Mouse (Mus musculus): ENCODE measurements around the gene Nectin2. TPM values are rescaled to one million over a fixed set of nuclear protein-coding genes. Genes with fewer than 3 reads are reported as not detected.

The Nectin2 gene
- polyA plus RNA-seq, 1 experiment from 2014 or later, result 95.3 TPM

DNA sequence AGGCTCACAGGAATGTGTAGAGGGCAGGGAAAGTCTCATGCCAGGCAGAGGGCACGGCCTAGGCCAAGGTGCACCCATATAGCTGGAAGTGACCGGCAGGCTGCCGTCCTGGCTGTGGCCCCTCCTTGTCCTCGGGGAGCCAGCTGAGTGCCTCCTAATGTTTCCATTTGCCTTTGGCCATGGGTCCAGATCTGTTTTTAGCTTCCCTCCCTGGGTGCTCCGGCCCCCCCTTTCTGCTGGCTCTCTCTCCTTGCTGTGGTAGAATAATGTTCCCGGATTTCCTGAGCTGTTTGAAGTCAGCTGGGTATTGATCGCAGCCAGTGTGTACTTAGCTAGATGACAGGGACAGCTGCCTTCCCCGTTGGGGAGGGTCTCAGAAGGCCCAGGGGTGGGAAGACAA, 33.3 kb upstream of the Nectin2 start:
- no peak overlapping the region for H3K9ac ChIP-seq
- peaks cover 6% of the 10 kb centered on the region; the same call in 1 of the 2 replicates for H3K9me3 ChIP-seq
- H3K27me3 ChIP-seq, result no peaks in the 10 kb centered on the region
- no peak for ATAC-seq (ENCODE audit: insufficient number of reproducible peaks, insufficient read depth, low FRiP score, low TSS enrichment)
- no peak overlapping the region for H3K4me3 ChIP-seq
- H3K27ac ChIP-seq, result no peak overlapping the region
- no peaks in the 10 kb centered on the region for H3K36me3 ChIP-seq
- 0 out of 2 replicates have a peak, but pooled peaks cover 2% of the 10 kb centered on the region for H3K4me1 ChIP-seq
- WGBS, result 76% methylated on average over 8 of the region's 8 CpGs
- no peak overlapping the region for H3K4me2 ChIP-seq (replicated peaks)

DNA sequence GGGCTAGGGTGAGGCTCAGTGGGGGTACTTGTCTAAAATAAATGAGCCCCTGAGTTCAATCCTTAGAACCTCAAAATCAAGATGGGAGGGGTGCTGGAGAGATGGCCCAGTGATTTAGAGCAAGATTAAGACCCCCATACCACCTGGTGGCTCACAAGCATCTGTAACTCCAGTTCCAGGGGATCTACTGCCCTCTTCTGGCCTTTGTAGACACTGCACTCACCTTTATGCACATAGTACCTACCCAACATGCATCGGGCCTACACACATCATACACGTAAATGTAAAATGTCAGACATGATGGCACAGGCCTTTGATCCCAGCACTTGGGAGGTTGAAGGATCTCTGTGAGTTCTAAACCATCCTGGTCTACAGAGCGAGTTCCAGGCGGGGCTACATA, 32.4 kb upstream of the Nectin2 start:
- Histone ChIP-seq H3K36me3 (no peaks in the 10 kb centered on the region), H3K27me3 (no peaks in the 10 kb centered on the region), H3K4me2 (replicated peaks) (no peak overlapping the region), H3K4me1 (0 out of 2 replicates have a peak, but pooled peaks cover 2% of the 10 kb centered on the region), H3K27ac (no peak overlapping the region), H3K9me3 (peaks cover 6% of the 10 kb centered on the region; the same call in 1 of the 2 replicates), H3K4me3 (no peak overlapping the region), H3K9ac (no peak overlapping the region)
- WGBS, result 85% methylated on average over 4 of the region's 4 CpGs
- no peak for ATAC-seq (ENCODE audit: insufficient number of reproducible peaks, insufficient read depth, low FRiP score, low TSS enrichment)

DNA sequence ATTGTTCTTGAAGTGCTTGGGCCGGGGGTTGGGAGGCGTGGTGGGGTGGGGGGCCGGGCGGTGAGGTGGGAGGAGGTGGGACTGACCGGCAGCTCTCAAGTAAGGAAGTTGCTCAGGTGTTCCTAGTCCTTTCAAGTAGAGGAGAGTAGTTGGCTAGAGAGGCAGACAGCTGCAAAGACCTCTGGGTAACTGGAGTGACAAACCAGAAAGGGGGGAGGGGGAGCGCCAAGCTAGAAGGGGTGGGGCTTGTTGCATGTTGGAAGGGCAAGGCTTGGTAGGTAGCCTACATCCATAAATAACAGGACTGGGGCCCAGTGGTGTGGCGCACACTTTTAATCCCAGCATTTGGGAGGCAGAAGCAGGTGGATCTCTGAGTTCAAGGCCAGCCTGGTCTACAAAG, 31.5 kb upstream of the Nectin2 start:
- Histone ChIP-seq H3K4me3 (no peak overlapping the region), H3K27me3 (no peaks in the 10 kb centered on the region), H3K4me2 (replicated peaks) (no peak overlapping the region), H3K4me1 (0 out of 2 replicates have a peak, but pooled peaks cover 2% of the 10 kb centered on the region), H3K9ac (no peak overlapping the region), H3K36me3 (no peaks in the 10 kb centered on the region), H3K9me3 (peaks cover 6% of the 10 kb centered on the region; the same call in 1 of the 2 replicates), H3K27ac (no peak overlapping the region)
- no peak for ATAC-seq (ENCODE audit: insufficient number of reproducible peaks, insufficient read depth, low FRiP score, low TSS enrichment)
- 90% methylated on average over 7 of the region's 7 CpGs for WGBS

DNA sequence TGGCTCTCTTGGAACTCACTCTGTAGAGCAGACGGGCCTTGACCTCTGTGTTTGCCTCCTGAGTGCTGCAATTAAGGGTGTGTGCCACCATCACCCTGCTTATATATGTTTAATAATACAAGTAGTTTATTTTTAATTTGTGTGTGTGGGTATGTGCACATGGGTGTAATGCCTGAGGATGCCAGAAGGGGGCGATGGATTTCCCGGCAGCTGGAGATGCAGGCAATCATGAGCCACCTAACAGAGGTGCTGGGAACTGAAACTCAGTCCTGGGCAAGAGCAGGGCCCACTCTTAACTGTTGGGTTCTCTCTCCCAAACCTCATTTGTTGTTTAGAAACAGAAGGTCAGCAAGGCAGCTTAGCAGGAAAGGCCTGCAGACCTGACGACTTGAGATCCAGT, 29.6 kb upstream of the Nectin2 start:
- Histone ChIP-seq H3K4me2 (replicated peaks) (no peak overlapping the region), H3K9me3 (peaks cover 3% of the 10 kb centered on the region; the same call in 1 of the 2 replicates), H3K4me3 (no peak overlapping the region), H3K27ac (no peak overlapping the region), H3K9ac (no peak overlapping the region), H3K4me1 (no peaks in the 10 kb centered on the region), H3K27me3 (no peaks in the 10 kb centered on the region), H3K36me3 (no peaks in the 10 kb centered on the region)
- ATAC-seq (ENCODE audit: insufficient number of reproducible peaks, insufficient read depth, low FRiP score, low TSS enrichment), result no peak
- WGBS, result 78% methylated on average over 4 of the region's 4 CpGs

DNA sequence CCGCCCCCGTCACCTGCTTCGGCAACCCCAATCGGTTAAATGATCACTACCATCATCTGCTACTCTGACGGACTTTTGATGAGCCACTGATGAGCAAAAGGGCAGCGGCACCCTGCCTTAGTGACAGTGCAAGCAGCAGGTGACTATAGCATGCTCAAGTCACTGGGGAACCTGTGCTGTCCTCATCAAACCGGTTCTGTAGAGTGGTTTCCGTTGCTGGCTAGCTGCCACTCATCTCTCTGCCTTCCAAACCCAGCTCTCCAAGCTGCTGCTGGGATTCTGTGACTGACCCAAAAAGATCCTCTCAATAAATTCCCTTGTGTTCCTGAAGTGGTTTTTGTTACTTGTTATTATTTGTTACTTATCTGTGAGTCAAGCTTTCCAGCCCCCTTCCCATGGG, 28.4 kb upstream of the Nectin2 start:
- no peak for ATAC-seq (ENCODE audit: insufficient number of reproducible peaks, insufficient read depth, low FRiP score, low TSS enrichment)
- Histone ChIP-seq H3K4me1 (no peaks in the 10 kb centered on the region), H3K36me3 (no peaks in the 10 kb centered on the region), H3K27ac (no peak overlapping the region), H3K4me2 (replicated peaks) (no peak overlapping the region), H3K27me3 (no peaks in the 10 kb centered on the region), H3K9ac (no peak overlapping the region), H3K4me3 (no peak overlapping the region), H3K9me3 (no peaks in the 10 kb centered on the region; the same call in 1 of the 2 replicates)
- 83% methylated on average over 8 of the region's 8 CpGs for WGBS

DNA sequence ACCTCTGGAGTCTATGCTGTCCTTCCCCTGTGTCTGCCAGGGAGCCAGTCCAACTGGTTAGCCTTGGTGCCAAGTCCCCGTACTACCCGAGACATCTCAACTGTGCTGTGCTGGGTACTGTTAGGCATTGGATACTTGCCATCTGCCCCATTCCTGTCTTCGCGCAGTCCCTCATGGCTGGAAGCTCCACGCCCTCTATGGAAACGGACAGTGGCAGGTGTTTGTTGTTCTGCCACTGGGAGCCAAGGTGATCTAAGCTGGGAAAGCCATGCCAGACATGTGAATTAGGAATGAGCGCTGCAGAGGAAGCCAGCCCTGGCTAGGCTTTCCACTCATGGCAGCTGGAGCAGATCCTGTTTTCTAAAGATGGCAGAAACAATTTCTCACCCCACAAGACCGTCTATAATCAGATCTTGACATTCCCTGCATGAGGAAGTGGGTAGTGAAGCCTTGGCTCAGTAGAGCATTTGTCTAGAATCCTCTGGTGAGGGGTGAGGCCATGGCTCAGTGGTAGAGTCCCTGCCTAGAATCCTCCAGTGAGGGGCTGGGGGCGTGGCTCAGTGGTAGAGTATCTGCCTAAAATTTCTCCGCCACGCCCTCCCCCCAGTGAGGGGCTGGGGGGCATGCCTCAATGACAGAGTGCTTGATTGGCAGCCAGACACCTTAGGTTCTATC, 26.9 kb upstream of the Nectin2 start:
- Histone ChIP-seq H3K9me3 (no peaks in the 10 kb centered on the region; the same call in 1 of the 2 replicates), H3K4me1 (no peaks in the 10 kb centered on the region), H3K36me3 (no peaks in the 10 kb centered on the region), H3K4me3 (no peak overlapping the region), H3K27ac (no peak overlapping the region), H3K27me3 (no peaks in the 10 kb centered on the region), H3K4me2 (replicated peaks) (no peak overlapping the region), H3K9ac (no peak overlapping the region)
- no peak for ATAC-seq (ENCODE audit: insufficient number of reproducible peaks, insufficient read depth, low FRiP score, low TSS enrichment)
- WGBS, result 89% methylated on average over 11 of the region's 11 CpGs

DNA sequence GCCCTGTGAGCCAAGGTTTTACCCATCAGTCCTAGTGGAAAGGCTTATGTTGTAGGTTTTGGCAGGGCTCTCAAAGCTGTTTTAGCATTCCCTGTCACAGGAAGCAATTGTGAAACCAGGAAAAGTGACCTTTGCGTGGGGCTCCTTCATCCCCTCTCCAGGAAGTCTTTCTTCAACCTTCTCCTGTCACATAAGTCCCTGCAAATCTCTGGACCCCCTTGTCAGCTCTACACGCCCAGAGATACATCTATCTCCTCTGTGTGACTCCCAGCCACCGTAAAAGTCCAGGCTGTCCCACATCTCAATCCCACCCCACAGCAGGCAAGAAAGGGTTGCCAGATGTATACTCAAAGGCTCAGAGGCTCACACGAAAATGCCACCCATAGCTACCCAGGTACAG, 21.4 kb upstream of the Nectin2 start:
- no peaks in the 10 kb centered on the region for H3K36me3 ChIP-seq
- no peaks in the 10 kb centered on the region for H3K27me3 ChIP-seq
- H3K4me2 ChIP-seq (replicated peaks), result peak overlapping the region; percentile 65; the same call in 1 of the 2 replicates
- H3K4me1 ChIP-seq, result peaks cover 26% of the 10 kb centered on the region
- H3K9ac ChIP-seq, result no peak overlapping the region
- no peak overlapping the region for H3K4me3 ChIP-seq
- H3K27ac ChIP-seq, result no peak overlapping the region
- no peaks in the 10 kb centered on the region for H3K9me3 ChIP-seq
- ATAC-seq (ENCODE audit: insufficient number of reproducible peaks, insufficient read depth, low FRiP score, low TSS enrichment), result no peak
- WGBS, result 58% methylated on average over 4 of the region's 4 CpGs

DNA sequence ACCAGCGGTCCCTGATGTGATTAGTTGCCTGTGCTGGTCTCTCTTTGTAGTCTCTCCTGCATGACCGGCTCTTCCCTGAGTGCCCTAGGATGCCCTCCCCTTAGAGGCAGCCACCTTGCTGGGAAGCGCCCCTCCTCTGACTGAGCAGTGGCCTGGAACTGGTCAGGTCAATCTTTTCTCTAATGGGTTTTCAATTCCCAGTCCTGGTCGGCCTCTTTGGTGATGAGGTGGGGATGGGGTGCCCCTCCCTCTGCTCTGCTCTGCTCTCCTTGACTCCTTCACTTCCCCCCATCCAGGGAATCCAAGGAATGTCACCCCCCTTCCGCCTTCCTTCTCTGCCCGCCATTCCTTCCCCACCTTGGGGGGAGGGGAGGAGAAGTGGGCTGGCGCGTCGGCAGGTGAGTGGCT, 20.7 kb upstream of the Nectin2 start, which contains the start of gene Bcam:
TSS of gene Bcam (minus strand) at position 33 of the 408 bp plus-strand sequence.
- H3K27ac ChIP-seq, result peak within 1 kb of the TSS; percentile 30; the same call in 1 of the 2 replicates
- peak within 1 kb of the TSS; percentile 43 for H3K4me3 ChIP-seq
- H3K4me1 ChIP-seq, result peaks cover 26% of the 10 kb centered on the region
- ATAC-seq (ENCODE audit: insufficient number of reproducible peaks, insufficient read depth, low FRiP score, low TSS enrichment), result peak; percentile 69
- peak within 1 kb of the TSS; percentile 65 for H3K4me2 ChIP-seq (replicated peaks)
- H3K36me3 ChIP-seq, result no peaks in the 10 kb centered on the region
- 1% methylated on average over 9 of the region's 9 CpGs for WGBS
- peak within 1 kb of the TSS; percentile 51 for H3K9ac ChIP-seq
- H3K9me3 ChIP-seq, result no peaks in the 10 kb centered on the region
- no peaks in the 10 kb centered on the region for H3K27me3 ChIP-seq

DNA sequence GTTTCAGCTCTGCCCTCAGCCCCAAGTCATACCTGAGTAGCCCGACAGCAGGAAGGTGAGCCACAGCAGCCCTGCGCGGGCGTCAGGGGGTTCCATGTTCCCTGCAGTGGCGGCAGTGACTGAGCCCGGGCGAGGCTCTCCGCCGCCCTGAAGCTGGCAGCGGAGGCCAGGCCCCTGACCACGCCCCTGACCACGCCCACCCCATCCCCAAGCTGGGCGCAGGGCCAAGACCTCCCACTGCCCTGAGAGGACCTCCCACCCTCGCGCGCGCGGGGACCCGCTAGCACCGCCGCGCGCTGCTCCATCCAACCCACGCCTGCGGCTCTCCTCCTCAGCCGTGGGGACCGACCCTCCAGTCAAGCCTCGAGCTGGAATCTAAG, 20.1 kb upstream of the Nectin2 start:
- ATAC-seq (ENCODE audit: insufficient number of reproducible peaks, insufficient read depth, low FRiP score, low TSS enrichment), result peak; percentile 80

DNA sequence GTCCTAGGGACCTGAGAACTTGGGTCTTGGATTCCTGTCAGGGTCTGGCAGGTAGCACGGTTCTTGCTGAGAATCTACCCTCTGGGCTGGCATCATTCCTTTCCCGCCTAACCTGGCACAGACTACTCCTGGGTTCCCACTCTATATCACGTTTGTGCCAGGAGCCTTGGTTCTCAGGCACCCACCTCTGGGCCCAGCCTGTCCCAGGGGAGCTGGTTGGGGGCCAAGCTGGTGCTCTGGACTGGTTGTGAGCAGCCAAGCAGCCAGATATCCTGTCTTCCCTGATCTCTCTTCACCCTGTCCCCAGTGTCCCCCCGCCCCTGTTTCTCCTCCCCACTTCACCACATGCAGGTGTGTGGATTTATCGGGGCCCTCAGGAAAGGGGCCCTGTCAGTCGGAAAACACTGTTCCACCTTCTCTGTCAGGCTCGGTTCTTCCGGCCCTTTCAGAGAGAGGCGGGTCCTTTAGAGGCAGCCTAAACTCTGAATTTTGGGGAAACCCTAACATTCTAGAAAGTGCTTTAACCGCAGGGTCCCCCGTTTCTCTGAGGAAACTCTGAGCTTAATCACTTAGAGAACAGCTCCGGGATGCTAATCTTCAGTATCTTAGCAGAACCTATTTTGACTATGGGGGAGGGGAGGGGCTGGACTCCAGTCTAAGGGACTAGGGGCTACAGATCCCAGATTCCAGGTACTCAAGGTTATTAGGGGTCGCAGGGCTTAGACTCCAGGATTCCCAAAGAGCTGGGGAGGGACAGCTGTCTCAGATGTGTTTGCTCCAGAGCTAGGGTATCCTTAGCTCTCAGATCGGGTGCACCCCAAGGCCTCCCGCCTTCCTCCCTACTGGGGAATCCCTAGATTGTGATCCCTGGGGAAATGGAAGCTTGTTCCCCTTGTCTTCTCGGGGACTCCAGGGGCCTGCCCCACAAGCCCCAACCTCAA, 19.4 kb upstream of the Nectin2 start:
- peaks cover 26% of the 10 kb centered on the region for H3K4me1 ChIP-seq
- 0 out of 2 replicates have a peak, but pooled peaks cover 4% of the 10 kb centered on the region for H3K36me3 ChIP-seq
- peak overlapping the region; percentile 51 for H3K9ac ChIP-seq
- peak overlapping the region; percentile 43 for H3K4me3 ChIP-seq
- no peaks in the 10 kb centered on the region for H3K27me3 ChIP-seq
- no peaks in the 10 kb centered on the region for H3K9me3 ChIP-seq
- 9% methylated on average over 16 of the region's 16 CpGs for WGBS
- peak overlapping the region; percentile 65 for H3K4me2 ChIP-seq (replicated peaks)
- peak overlapping the region; percentile 17; the same call in 1 of the 2 replicates for H3K27ac ChIP-seq
- ATAC-seq (ENCODE audit: insufficient number of reproducible peaks, insufficient read depth, low FRiP score, low TSS enrichment), result no peak

More for the DNA sequence above, 20.1 kb upstream of the Nectin2 start:
- Histone ChIP-seq H3K36me3 (no peaks in the 10 kb centered on the region), H3K4me1 (peaks cover 26% of the 10 kb centered on the region), H3K9me3 (no peaks in the 10 kb centered on the region), H3K27me3 (no peaks in the 10 kb centered on the region), H3K27ac (peak overlapping the region; percentile 30; the same call in 1 of the 2 replicates), H3K4me3 (peak overlapping the region; percentile 43), H3K9ac (peak overlapping the region; percentile 51), H3K4me2 (replicated peaks) (peak overlapping the region; percentile 65)
- WGBS, result under 1% methylated on average over 28 of the region's 28 CpGs

DNA sequence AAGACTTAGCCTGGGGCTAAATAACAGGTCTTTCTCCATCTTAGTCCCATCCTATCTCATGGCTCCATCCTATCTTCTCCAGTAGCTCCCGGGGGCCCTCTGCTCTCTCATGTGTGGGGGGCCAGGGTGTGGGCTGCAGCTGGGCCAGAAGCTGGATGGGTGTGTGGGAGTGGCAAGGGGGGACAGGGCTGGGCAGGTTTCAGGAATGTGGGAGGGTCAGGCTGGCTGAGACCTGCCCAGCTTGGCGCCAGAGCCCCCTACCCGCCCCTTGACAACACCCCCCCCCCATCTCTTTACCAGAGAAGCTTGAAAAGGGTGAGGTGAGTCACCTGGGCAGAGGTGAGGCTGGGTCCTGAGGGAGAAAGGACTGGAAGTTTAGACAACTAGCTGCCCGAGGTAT, 18.7 kb upstream of the Nectin2 start:
- H3K4me1 ChIP-seq, result peaks cover 26% of the 10 kb centered on the region
- 28% methylated on average over 4 of the region's 4 CpGs for WGBS
- H3K4me3 ChIP-seq, result peak overlapping the region; percentile 43; the same call in 1 of the 2 replicates

More for the DNA sequence above, 18.7 kb upstream of the Nectin2 start:
- no peak overlapping the region for H3K27ac ChIP-seq
- H3K9ac ChIP-seq, result 0 out of 2 replicates have a peak overlapping the region, but pooled peaks have one; percentile 51
- H3K36me3 ChIP-seq, result peaks cover 10% of the 10 kb centered on the region; the same call in 1 of the 2 replicates
- H3K9me3 ChIP-seq, result no peaks in the 10 kb centered on the region
- H3K4me2 ChIP-seq (replicated peaks), result peak overlapping the region; percentile 65
- no peak for ATAC-seq (ENCODE audit: insufficient number of reproducible peaks, insufficient read depth, low FRiP score, low TSS enrichment)
- no peaks in the 10 kb centered on the region for H3K27me3 ChIP-seq

Measured in embryonic facial prominence, embryonic 12.5 days (tissue).